ENCODE assay signal across 12 mouse cellular contexts in the genomic region with DNA sequence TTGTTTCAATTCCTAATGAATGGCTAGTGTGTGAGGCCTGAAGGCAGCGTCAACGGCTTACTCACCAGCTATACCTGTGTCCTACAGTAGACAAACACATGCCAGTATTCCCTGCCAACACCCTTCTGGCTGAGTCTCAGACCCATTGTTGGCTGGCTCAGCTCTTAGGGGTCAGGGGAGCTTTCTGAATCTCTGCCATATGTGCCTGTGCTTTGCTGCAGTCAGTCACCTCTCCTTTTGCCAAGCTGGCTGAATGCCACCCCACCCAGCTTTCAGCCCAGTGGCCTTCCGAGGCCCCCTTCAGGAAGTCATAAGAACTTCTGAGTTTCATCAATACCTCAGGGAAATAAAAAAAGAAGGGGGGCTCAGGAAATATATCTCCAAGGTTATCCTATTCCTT.
DNase-seq lines count a peak whose midpoint lies in the region; ATAC-seq lines count a peak whose summit lies in the region.
"Had no signal": no experiment of that assay in that cellular context is flagged by ENCODE, and none has a peak within 500 bp of the region (broad histone marks: within the 10 kb centered on the region; RNA-seq: fewer than 3 reads in every experiment).

No protein-coding gene starts in this region.

- H3K4me1 ChIP-seq in forebrain, embryonic 15.5 days = no peaks in the 10 kb centered on the region
- no peaks in the 10 kb centered on the region for H3K4me1 ChIP-seq in forebrain, embryonic 10.5 days
- no peaks in the 10 kb centered on the region for H3K4me1 ChIP-seq in kidney, embryonic 15.5 days
- H3K4me1 ChIP-seq: embryonic facial prominence, embryonic 12.5 days; limb, embryonic 10.5 days had no signal

- no peak overlapping the region for H3K4me2 ChIP-seq in forebrain, embryonic 15.5 days (replicated peaks)
- H3K4me2 ChIP-seq in kidney, embryonic 15.5 days = no peak overlapping the region
- H3K4me2 ChIP-seq: embryonic facial prominence, embryonic 12.5 days; lung, embryonic 14.5 days had no signal

- H3K36me3 ChIP-seq in forebrain, embryonic 15.5 days = no peaks in the 10 kb centered on the region
- no peaks in the 10 kb centered on the region for H3K36me3 ChIP-seq in forebrain, embryonic 10.5 days (replicated peaks)
- no peaks in the 10 kb centered on the region for H3K36me3 ChIP-seq in kidney, embryonic 15.5 days
- H3K36me3 ChIP-seq: embryonic facial prominence, embryonic 12.5 days; limb, embryonic 10.5 days had no signal

- no peak overlapping the region for H3K9ac ChIP-seq in forebrain, embryonic 15.5 days (replicated peaks)
- no peak overlapping the region for H3K9ac ChIP-seq in kidney, embryonic 15.5 days
- H3K9ac ChIP-seq: embryonic facial prominence, embryonic 12.5 days; lung, embryonic 14.5 days had no signal

- WGBS in forebrain, embryonic 15.5 days = 70% methylated on average over 3 of the region's 3 CpGs
- WGBS in forebrain, embryonic 10.5 days = 95% methylated on average over 3 of the region's 3 CpGs
- 89% methylated on average over 3 of the region's 3 CpGs for WGBS in kidney, embryonic 15.5 days

- no peak overlapping the region for H3K4me3 ChIP-seq in forebrain, embryonic 15.5 days
- no peak overlapping the region for H3K4me3 ChIP-seq in forebrain, embryonic 10.5 days
- no peak overlapping the region for H3K4me3 ChIP-seq in kidney, embryonic 15.5 days (replicated peaks)
- H3K4me3 ChIP-seq: embryonic facial prominence, embryonic 12.5 days; limb, embryonic 10.5 days had no signal

- 0 out of 2 replicates have a peak, but pooled peaks have one; percentile 51 for ATAC-seq in forebrain, embryonic 15.5 days (replicated peaks)
- no peak for ATAC-seq in kidney, embryonic 15.5 days (replicated peaks; ENCODE audit: low FRiP score)

- intact Hi-C loops in left cerebral cortex, postnatal 4 days (cut with DNase I) = no loop called here
- intact Hi-C loops in left cerebral cortex, postnatal 36 days (cut with DNase I) = loop anchor here (5.0 kb wide), 1 partner anchor 218 kb away; no protein-coding TSS in a partner anchor
- intact Hi-C loops in heart, postnatal 25 days (cut with DNase I) = no loop called here

- no peak for DNase-seq in forebrain, embryonic 10.5 days (ENCODE audit: extremely low spot score, low spot score)
- DNase-seq in left cerebral cortex, postnatal 4 days = peak; percentile 89
- DNase-seq in left cerebral cortex, postnatal 36 days (ENCODE audit: low spot score in 2 of 2) = no peak
- DNase-seq in adrenal gland, postnatal 14 days = peak; percentile 66
- peak; percentile 98 for DNase-seq in cerebellum, postnatal 10 days
- no peak for DNase-seq in heart, postnatal 25 days (ENCODE audit: low spot score)
- DNase-seq: kidney, postnatal 14 days; lung, embryonic 14.5 days had no signal

- no peak overlapping the region for H3K27ac ChIP-seq in forebrain, embryonic 15.5 days (replicated peaks)
- H3K27ac ChIP-seq in forebrain, embryonic 10.5 days = no peak overlapping the region
- H3K27ac ChIP-seq in kidney, embryonic 15.5 days = no peak overlapping the region
- H3K27ac ChIP-seq: embryonic facial prominence, embryonic 12.5 days; limb, embryonic 10.5 days had no signal

- H3K9me3 ChIP-seq in forebrain, embryonic 15.5 days = no peaks in the 10 kb centered on the region
- H3K9me3 ChIP-seq in forebrain, embryonic 10.5 days = no peaks in the 10 kb centered on the region
- no peaks in the 10 kb centered on the region for H3K9me3 ChIP-seq in kidney, embryonic 15.5 days (replicated peaks)
- H3K9me3 ChIP-seq: embryonic facial prominence, embryonic 12.5 days; limb, embryonic 10.5 days had no signal

- H3K27me3 ChIP-seq in forebrain, embryonic 15.5 days = no peaks in the 10 kb centered on the region
- no peaks in the 10 kb centered on the region for H3K27me3 ChIP-seq in forebrain, embryonic 10.5 days (ENCODE audit: poor library complexity, severe bottlenecking)
- H3K27me3 ChIP-seq in kidney, embryonic 15.5 days = no peaks in the 10 kb centered on the region
- H3K27me3 ChIP-seq: embryonic facial prominence, embryonic 12.5 days had no signal

Comparison
In these comparisons a context has a peak if more than half of its experiments do, and no peak if none do; other contexts are left out.
1. DNase-seq: peak in left cerebral cortex, postnatal 4 days (single experiment), adrenal gland, postnatal 14 days (single experiment) and cerebellum, postnatal 10 days (2 of 2); none in forebrain, embryonic 10.5 days (single experiment), left cerebral cortex, postnatal 36 days (0 of 2) and heart, postnatal 25 days (single experiment).